ENCODE assay signal across 18 mouse cellular contexts in genomic region chr1:67558728-67559127, GRCm38 (mm10).
"Had no signal": no experiment of that assay in that cellular context is flagged by ENCODE, and none has a peak within 500 bp of the region (broad histone marks: within the 10 kb centered on the region; RNA-seq: fewer than 3 reads in every experiment).

No protein-coding gene starts in this region.

- H3K4me1 ChIP-seq: midbrain, embryonic 10.5 days; midbrain, embryonic 12.5 days; neural tube, embryonic 13.5 days; neural tube, embryonic 15.5 days had no signal

- ATAC-seq: midbrain, embryonic 16.5 days had no signal

- H3K27me3 ChIP-seq: midbrain, embryonic 12.5 days; neural tube, embryonic 13.5 days; neural tube, embryonic 15.5 days had no signal

- H3K4me2 ChIP-seq: lung, embryonic 14.5 days; midbrain, embryonic 12.5 days; neural tube, embryonic 13.5 days; neural tube, embryonic 15.5 days had no signal

- H3K36me3 ChIP-seq: midbrain, embryonic 10.5 days; midbrain, embryonic 12.5 days; neural tube, embryonic 13.5 days; neural tube, embryonic 15.5 days had no signal

- H3K4me3 ChIP-seq: midbrain, embryonic 10.5 days; midbrain, embryonic 12.5 days; myocyte; neural tube, embryonic 13.5 days; neural tube, embryonic 15.5 days had no signal

- H3K9ac ChIP-seq: lung, embryonic 14.5 days; midbrain, embryonic 12.5 days; neural tube, embryonic 13.5 days; neural tube, embryonic 15.5 days had no signal

- H3K9me3 ChIP-seq: midbrain, embryonic 10.5 days; midbrain, embryonic 12.5 days; neural tube, embryonic 13.5 days; neural tube, embryonic 15.5 days had no signal

- H3K27ac ChIP-seq: midbrain, embryonic 10.5 days; midbrain, embryonic 12.5 days; neural tube, embryonic 13.5 days; neural tube, embryonic 15.5 days had no signal

- DNase-seq: lung, adult 18-20 months; lung, embryonic 14.5 days; lung, postnatal 10 days; lung, postnatal 4 days; retina, postnatal 1 day; right cerebral cortex, adult 18-20 months; right cerebral cortex, postnatal 25 days; right cerebral cortex, postnatal 4 days; spleen, adult 18-20 months; thymus, adult 2 months; thymus, postnatal 25 days; thymus, postnatal 4 days had no signal
